Mouse (Mus musculus) heart, postnatal 0 days (tissue): ENCODE results near the gene Dhtkd1.

Experiments
- CTCF ChIP-seq: IDR thresholded peaks from 2 replicates; pipeline ENCODE4 v1.5.1; 2016; ENCODE audit warnings: antibody characterized with exemption, control low read depth, low read depth
- EP300 ChIP-seq: IDR thresholded peaks from 2 replicates; pipeline ENCODE4 v1.6.1; 2016; ENCODE audit warnings: antibody characterized with exemption, low read depth

DNA sequence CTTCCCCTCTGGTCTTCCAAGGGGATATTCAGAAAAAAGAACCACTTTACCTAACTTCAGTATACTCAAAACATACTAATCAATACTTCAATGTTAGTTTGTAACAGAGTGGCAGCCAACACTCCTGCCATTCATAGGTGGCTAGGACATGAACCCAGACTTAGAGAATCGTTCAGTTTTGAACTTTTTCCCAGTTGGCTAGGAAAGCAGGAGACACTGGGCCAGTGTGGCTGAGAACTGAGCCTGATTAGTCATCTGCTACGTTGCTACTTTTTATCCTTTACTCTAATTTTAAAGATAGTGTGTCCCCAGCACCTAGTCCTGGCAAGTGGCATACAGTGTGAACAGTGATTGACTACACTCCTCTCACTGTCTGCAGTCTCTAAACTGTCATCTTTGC is 74.9 kb downstream of the Dhtkd1 start:
- TF ChIP-seq CTCF (no peak), EP300 (no peak)
